Mouse (Mus musculus): Measurements from ENCODE around the gene Rdh1. TPM values are rescaled to one million over a fixed set of nuclear protein-coding genes. Genes with fewer than 3 reads are reported as not detected.
A peak's percentile ranks its signal among the peaks of the same experiment; 100 is the strongest.

The Rdh1 gene
- not detected in 2 replicates for polyA plus RNA-seq (2014; fragmentation: Nextera tagmentation; extraction: Ambion mirVana)

DNA sequence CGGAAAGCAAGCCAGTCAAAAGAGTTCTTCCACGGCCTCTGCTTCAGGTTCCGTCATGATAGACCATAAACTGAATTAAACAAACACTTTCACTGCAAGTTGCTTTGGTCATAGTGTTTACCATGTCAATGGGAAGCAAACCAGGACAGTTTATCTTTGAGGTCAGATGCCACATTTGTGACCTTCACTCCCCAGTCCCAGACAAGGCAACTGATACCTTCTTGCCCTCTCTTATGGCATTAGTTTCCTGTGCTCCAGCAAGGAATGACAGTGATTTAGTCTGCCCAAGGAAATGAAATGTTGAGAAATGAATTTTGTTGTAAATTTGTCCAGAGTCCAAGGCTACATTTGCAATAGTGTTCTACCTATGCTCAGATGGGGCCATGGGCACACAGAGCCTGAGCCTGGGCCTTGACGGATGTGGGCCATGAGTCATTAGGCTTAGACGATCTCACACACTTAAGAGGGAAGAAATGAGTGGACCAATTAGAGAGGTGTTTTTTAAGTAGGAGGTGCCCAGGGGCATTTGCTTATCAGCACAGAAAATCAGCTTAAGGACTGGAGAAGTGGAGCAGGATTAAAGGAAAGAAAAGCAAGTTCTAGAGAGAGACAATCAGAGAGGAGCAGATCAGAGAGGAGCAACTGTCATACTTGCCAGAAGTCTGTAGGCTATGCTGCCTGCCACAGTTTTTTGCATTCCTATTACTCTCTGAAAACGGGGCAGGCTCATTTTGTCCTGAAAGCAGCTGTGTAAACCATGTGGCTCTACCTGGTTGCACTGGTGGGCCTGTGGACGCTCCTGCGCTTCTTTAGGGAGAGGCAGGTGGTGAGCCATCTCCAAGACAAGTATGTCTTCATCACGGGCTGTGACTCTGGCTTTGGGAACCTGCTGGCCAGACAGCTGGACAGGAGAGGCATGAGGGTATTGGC, at the start of gene Rdh1, which contains the start of gene Rdh16f1:
TSS of gene Rdh1 (plus strand) at position 541 of the 930 bp plus-strand sequence.
TSS of gene Rdh16f1 (plus strand) at position 607 of the 930 bp plus-strand sequence.
- no peaks in the 10 kb centered on the region for H3K27me3 ChIP-seq (ENCODE audit: control insufficient read depth, insufficient read depth, low read length)
- H3K4me2 ChIP-seq (ENCODE audit: low read depth, low read length, severe bottlenecking): no peak within 1 kb of the TSS
- H3K36me3 ChIP-seq (ENCODE audit: control insufficient read depth, insufficient read depth, low read length): no peaks in the 10 kb centered on the region
- H3K27ac ChIP-seq (ENCODE audit: low read depth, low read length): no peak within 1 kb of the TSS
- no peak within 1 kb of the TSS for H3K4me3 ChIP-seq (ENCODE audit: low read depth, low read length)
- ATAC-seq (replicated peaks; ENCODE audit: low FRiP score): no peak
- H3K9ac ChIP-seq (ENCODE audit: low read length): no peak within 1 kb of the TSS
- no peak for DNase-seq (ENCODE audit: low spot score)
- WGBS: 71% methylated on average over 8 of the region's 9 CpGs
- H3K9me3 ChIP-seq (ENCODE audit: control insufficient read depth, low read length): no peaks in the 10 kb centered on the region
- H3K4me1 ChIP-seq (replicated peaks; ENCODE audit: control insufficient read depth, insufficient read depth, low read length): no peaks in the 10 kb centered on the region

DNA sequence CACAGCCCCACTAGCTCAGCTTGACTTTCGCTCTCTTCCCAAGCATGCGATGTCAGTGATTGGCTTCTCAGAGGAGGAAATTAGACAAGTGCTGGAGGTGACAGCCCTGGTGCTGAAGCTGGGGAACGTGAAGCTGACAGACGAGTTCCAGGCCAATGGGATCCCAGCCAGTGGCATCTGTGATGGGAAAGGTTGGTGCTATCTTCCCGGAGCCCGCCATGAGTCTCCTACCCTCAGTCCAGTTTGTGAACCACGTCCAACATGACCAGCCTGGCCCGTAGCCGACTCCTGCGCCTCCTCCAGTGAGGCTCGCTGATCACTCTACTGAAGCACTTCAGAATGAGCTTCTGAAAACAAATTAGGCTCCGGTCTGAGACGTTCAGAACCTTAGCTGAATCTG, 49.2 kb upstream of the Rdh1 start:
- H3K36me3 ChIP-seq (ENCODE audit: control insufficient read depth, insufficient read depth, low read length): no peaks in the 10 kb centered on the region
- H3K9me3 ChIP-seq (ENCODE audit: control insufficient read depth, low read length): no peaks in the 10 kb centered on the region
- 81% methylated on average over 13 of the region's 13 CpGs for WGBS
- H3K27me3 ChIP-seq (ENCODE audit: control insufficient read depth, insufficient read depth, low read length): no peaks in the 10 kb centered on the region
- no peaks in the 10 kb centered on the region for H3K4me1 ChIP-seq (replicated peaks; ENCODE audit: control insufficient read depth, insufficient read depth, low read length)
- DNase-seq (ENCODE audit: low spot score) (no peak), ATAC-seq (replicated peaks; ENCODE audit: low FRiP score) (no peak)
- no peak overlapping the region for H3K9ac ChIP-seq (ENCODE audit: low read length)
- no peak overlapping the region for H3K4me3 ChIP-seq (ENCODE audit: low read depth, low read length)
- H3K27ac ChIP-seq (ENCODE audit: low read depth, low read length): no peak overlapping the region
- no peak overlapping the region for H3K4me2 ChIP-seq (ENCODE audit: low read depth, low read length, severe bottlenecking)

DNA sequence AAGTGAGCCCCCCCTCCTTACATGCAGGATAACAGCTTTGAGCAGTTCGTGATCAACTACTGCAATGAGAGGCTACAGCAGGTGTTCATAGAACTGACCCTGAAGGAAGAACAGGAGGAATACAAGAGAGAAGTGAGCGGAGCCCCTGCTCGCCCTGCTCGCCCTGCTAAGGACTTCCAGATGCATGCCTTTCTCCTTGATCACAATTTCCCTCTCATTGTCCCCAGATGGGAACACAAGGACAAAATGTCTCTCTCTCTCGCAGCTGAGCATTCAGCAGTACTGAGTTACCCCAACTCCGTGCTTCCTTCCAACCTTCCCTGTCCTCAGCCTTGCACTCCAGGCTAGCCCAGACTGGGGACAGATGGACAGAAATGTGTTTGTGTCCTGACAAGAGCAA, 46.8 kb upstream of the Rdh1 start:
- no peak overlapping the region for H3K27ac ChIP-seq (ENCODE audit: low read depth, low read length)
- H3K9me3 ChIP-seq (ENCODE audit: control insufficient read depth, low read length): no peaks in the 10 kb centered on the region
- H3K9ac ChIP-seq (ENCODE audit: low read length): no peak overlapping the region
- H3K4me3 ChIP-seq (ENCODE audit: low read depth, low read length): no peak overlapping the region
- 76% methylated on average over 6 of the region's 6 CpGs for WGBS
- H3K4me1 ChIP-seq (replicated peaks; ENCODE audit: control insufficient read depth, insufficient read depth, low read length): no peaks in the 10 kb centered on the region
- H3K27me3 ChIP-seq (ENCODE audit: control insufficient read depth, insufficient read depth, low read length): no peaks in the 10 kb centered on the region
- DNase-seq (ENCODE audit: low spot score): peak; percentile 39
- no peaks in the 10 kb centered on the region for H3K36me3 ChIP-seq (ENCODE audit: control insufficient read depth, insufficient read depth, low read length)
- ATAC-seq (replicated peaks; ENCODE audit: low FRiP score): no peak
- H3K4me2 ChIP-seq (ENCODE audit: low read depth, low read length, severe bottlenecking): no peak overlapping the region

DNA sequence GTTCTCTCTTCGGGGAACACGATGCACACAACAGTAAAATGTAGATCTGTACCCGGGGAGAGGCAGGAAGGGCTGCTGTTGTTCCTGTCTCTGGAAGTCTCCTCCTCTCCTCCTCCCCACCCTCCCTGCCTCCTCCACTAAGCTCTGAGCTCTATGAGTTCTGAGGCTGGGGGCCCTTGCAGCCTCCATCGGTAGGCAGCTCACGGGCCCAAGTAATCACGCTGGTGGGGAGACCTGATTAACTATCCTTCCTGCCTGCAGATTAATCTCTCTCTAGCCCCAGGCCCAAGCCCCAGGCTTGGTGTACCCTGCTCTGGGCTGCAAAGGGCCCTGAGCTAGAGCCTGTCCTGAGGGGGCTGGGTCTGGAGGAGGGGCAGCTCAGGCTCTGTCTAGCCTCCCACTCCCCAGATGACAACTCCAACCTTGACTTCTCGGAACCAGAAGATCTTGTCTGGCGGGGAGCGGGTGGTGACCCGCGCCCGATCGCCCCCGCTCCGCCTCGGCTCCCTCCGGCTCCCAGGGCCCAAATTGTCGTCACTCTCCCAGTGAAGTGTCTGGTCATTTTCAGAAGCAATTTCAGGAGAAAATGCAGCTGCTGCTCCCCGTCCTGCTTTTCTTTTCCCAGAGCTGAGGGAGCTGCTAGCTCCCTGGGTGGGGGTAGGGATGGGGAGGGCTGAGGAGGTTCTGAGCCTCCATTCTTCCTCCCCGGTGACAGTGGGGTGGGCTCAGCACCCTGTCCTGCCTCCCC, 37.7 kb upstream of the Rdh1 start:
- Histone ChIP-seq H3K4me3 (ENCODE audit: low read depth, low read length) (no peak overlapping the region), H3K27me3 (ENCODE audit: control insufficient read depth, insufficient read depth, low read length) (peaks cover 7% of the 10 kb centered on the region), H3K9me3 (ENCODE audit: control insufficient read depth, low read length) (no peaks in the 10 kb centered on the region), H3K36me3 (ENCODE audit: control insufficient read depth, insufficient read depth, low read length) (no peaks in the 10 kb centered on the region), H3K27ac (ENCODE audit: low read depth, low read length) (no peak overlapping the region), H3K4me2 (ENCODE audit: low read depth, low read length, severe bottlenecking) (peak overlapping the region; percentile 8; the same call in 1 of the 2 replicates), H3K9ac (ENCODE audit: low read length) (peak overlapping the region; percentile 35), H3K4me1 (replicated peaks; ENCODE audit: control insufficient read depth, insufficient read depth, low read length) (peaks cover 13% of the 10 kb centered on the region; the same call in 1 of the 2 replicates)
- DNase-seq (ENCODE audit: low spot score) (no peak), ATAC-seq (replicated peaks; ENCODE audit: low FRiP score) (no peak)
- 14% methylated on average over 20 of the region's 20 CpGs for WGBS

DNA sequence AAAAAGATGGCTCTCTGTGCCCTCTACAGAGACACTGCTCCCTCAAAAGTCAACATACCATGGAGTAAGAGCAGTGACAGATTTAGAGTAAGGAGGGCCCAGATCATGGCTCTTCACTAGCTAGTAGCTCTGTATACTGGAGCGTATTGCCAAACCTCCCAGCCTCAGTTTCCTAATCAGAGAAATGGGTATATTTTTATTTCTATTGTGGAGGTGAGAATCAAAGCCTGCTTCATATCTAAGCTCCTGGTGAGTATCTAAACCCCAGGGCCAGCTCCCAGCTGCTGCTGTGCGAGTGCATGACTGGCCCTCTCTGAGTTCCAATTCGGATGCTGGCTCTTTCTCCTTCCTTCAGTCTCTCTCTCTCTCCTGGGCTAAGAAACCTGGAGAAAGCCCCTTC, 35.3 kb upstream of the Rdh1 start, which contains the start of gene Tac2:
TSS of gene Tac2 (plus strand) at position 301 of the 400 bp plus-strand sequence.
- ATAC-seq (replicated peaks; ENCODE audit: low FRiP score): no peak
- Histone ChIP-seq H3K27ac (ENCODE audit: low read depth, low read length) (no peak within 1 kb of the TSS), H3K9ac (ENCODE audit: low read length) (no peak within 1 kb of the TSS), H3K4me2 (ENCODE audit: low read depth, low read length, severe bottlenecking) (no peak within 1 kb of the TSS), H3K9me3 (ENCODE audit: control insufficient read depth, low read length) (no peaks in the 10 kb centered on the region), H3K4me1 (replicated peaks; ENCODE audit: control insufficient read depth, insufficient read depth, low read length) (peaks cover 13% of the 10 kb centered on the region; the same call in 1 of the 2 replicates), H3K36me3 (ENCODE audit: control insufficient read depth, insufficient read depth, low read length) (no peaks in the 10 kb centered on the region), H3K4me3 (ENCODE audit: low read depth, low read length) (no peak within 1 kb of the TSS), H3K27me3 (ENCODE audit: control insufficient read depth, insufficient read depth, low read length) (peaks cover 18% of the 10 kb centered on the region)
- DNase-seq (ENCODE audit: low spot score): no peak
- WGBS: 83% methylated on average over 3 of the region's 3 CpGs

DNA sequence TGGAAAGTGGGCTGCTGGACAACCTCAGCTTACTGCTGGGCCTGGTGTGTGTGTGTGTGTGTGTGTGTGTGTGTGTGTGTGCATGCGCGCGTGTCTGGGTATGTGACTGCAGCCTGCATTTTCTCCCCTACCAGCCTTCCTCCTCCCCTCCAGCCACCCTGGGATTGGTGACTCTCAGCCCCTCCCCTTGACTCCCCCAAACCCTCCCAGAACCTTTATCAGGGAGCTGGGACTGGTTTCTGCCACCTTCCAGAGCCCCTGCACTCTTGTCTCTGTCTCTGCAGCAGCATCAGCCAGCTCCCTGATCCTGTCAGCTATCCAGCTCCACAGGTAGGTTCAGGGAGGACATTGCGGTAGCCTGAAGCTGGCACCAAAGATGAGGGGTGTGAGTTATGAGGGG, 34.4 kb upstream of the Rdh1 start:
- Histone ChIP-seq H3K9me3 (ENCODE audit: control insufficient read depth, low read length) (no peaks in the 10 kb centered on the region), H3K4me1 (replicated peaks; ENCODE audit: control insufficient read depth, insufficient read depth, low read length) (peaks cover 15% of the 10 kb centered on the region; the same call in 1 of the 2 replicates), H3K9ac (ENCODE audit: low read length) (no peak overlapping the region), H3K4me2 (ENCODE audit: low read depth, low read length, severe bottlenecking) (no peak overlapping the region), H3K4me3 (ENCODE audit: low read depth, low read length) (no peak overlapping the region), H3K27ac (ENCODE audit: low read depth, low read length) (no peak overlapping the region), H3K27me3 (ENCODE audit: control insufficient read depth, insufficient read depth, low read length) (peaks cover 22% of the 10 kb centered on the region), H3K36me3 (ENCODE audit: control insufficient read depth, insufficient read depth, low read length) (no peaks in the 10 kb centered on the region)
- ATAC-seq (replicated peaks; ENCODE audit: low FRiP score) (no peak), DNase-seq (ENCODE audit: low spot score) (no peak)
- 88% methylated on average over 4 of the region's 4 CpGs for WGBS

DNA sequence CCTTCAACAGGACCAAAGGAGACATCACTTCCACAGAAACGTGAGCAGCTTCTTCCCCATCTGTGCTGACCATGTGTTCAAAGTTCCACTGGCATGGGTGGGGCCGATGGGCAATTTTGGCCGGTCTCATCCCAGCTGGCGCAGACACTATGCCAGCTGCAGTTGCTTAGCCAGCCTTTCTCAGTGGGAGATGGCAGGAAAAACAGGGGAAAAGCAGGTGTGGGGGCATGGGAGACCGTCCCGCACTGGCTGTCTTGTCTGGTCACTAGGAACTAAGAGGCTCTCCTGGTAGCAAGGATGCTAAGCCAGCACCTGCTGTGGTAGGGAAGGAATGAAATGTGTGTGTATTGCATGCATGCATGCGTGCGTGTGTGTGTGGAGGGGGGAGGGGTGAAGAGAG, 31.1 kb upstream of the Rdh1 start:
- Histone ChIP-seq H3K4me1 (replicated peaks; ENCODE audit: control insufficient read depth, insufficient read depth, low read length) (peaks cover 3% of the 10 kb centered on the region; the same call in 1 of the 2 replicates), H3K4me3 (ENCODE audit: low read depth, low read length) (no peak overlapping the region), H3K4me2 (ENCODE audit: low read depth, low read length, severe bottlenecking) (no peak overlapping the region), H3K9me3 (ENCODE audit: control insufficient read depth, low read length) (no peaks in the 10 kb centered on the region), H3K27me3 (ENCODE audit: control insufficient read depth, insufficient read depth, low read length) (peaks cover 17% of the 10 kb centered on the region), H3K9ac (ENCODE audit: low read length) (no peak overlapping the region), H3K27ac (ENCODE audit: low read depth, low read length) (no peak overlapping the region), H3K36me3 (ENCODE audit: control insufficient read depth, insufficient read depth, low read length) (no peaks in the 10 kb centered on the region)
- no peak for ATAC-seq (replicated peaks; ENCODE audit: low FRiP score)
- DNase-seq (ENCODE audit: low spot score): no peak
- WGBS: 85% methylated on average over 8 of the region's 8 CpGs

DNA sequence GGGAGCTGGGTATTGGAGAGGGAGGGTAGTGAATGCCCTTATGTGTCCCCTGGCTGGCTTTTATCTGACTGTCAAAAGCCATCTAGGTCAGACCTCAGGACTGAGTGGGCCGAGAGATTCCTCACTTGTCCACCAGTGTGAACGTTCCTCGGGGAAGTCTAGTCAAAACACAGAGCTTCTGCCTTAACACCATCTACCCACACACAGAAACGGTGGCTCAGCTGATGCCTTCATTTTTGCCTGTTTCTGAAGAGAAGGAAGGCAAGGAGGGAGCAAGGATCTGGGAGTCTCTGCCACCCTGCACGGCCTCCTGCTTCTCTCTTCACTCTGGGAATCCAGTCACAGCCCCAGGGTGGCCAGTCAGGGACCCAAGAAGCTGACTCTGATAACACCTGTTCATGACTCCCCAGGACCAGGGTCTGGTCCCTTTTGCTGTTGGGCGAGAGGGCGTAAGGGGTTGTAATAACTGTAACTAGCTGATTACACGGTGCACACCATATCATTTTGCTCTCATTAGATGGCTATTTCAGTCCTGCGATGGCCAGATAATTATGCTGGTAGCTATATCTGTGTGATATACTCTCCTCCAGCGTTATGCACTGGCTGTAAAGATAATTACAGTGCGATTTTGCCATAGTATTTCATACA, 29.1 kb upstream of the Rdh1 start:
- no peak overlapping the region for H3K27ac ChIP-seq (ENCODE audit: low read depth, low read length)
- ATAC-seq (replicated peaks; ENCODE audit: low FRiP score) (no peak), DNase-seq (ENCODE audit: low spot score) (no peak)
- no peak overlapping the region for H3K4me2 ChIP-seq (ENCODE audit: low read depth, low read length, severe bottlenecking)
- H3K4me1 ChIP-seq (replicated peaks; ENCODE audit: control insufficient read depth, insufficient read depth, low read length): peaks cover 3% of the 10 kb centered on the region; the same call in 1 of the 2 replicates
- H3K9ac ChIP-seq (ENCODE audit: low read length): no peak overlapping the region
- H3K36me3 ChIP-seq (ENCODE audit: control insufficient read depth, insufficient read depth, low read length): no peaks in the 10 kb centered on the region
- no peak overlapping the region for H3K4me3 ChIP-seq (ENCODE audit: low read depth, low read length)
- no peaks in the 10 kb centered on the region for H3K9me3 ChIP-seq (ENCODE audit: control insufficient read depth, low read length)
- H3K27me3 ChIP-seq (ENCODE audit: control insufficient read depth, insufficient read depth, low read length): peaks cover 17% of the 10 kb centered on the region
- WGBS: 59% methylated on average over 11 of the region's 11 CpGs

All from forebrain, embryonic 11.5 days (tissue).